Mouse (Mus musculus) left cerebral cortex, adult 11 months (tissue): ENCODE measurements around the gene Tollip.
A peak's percentile ranks its signal among the peaks of the same experiment; 100 is the strongest.
"Not testable (repeated sequence)": the region's sequence is repeated elsewhere in the genome, so short reads cannot be mapped to it uniquely, and the experiment has no call there.

ENCODE experiments used
- DNase-seq: peaks from one replicate; pipeline ENCODE4 v3.0.0; 2022; ENCODE audit warnings: low spot score

Tollip gene

GRCm38 (mm10) chr7:141928642-141929041 is 10.3 kb upstream of the Tollip start:
- peak; percentile 58 for DNase-seq

DNA sequence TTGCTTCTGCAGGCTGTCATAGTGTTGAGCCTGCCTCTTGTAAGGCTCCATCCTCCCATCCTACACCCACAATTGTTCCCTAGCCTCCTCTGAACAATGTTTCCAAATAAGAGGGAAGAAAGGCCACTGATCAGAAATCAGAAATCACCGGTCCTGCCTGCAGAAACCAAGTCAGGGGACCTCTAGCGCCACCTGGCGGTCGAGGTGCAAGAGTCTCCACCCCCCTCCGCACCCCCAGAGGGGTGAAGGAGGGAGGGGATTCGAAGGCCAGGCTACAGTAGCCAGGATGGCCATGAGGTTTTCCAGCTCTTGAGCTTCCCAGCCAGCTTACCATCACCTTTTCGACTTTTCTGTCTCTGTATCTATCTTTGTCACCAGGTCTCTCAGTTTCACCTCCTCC is 6.6 kb upstream of the Tollip start:
- DNase-seq: no peak

DNA sequence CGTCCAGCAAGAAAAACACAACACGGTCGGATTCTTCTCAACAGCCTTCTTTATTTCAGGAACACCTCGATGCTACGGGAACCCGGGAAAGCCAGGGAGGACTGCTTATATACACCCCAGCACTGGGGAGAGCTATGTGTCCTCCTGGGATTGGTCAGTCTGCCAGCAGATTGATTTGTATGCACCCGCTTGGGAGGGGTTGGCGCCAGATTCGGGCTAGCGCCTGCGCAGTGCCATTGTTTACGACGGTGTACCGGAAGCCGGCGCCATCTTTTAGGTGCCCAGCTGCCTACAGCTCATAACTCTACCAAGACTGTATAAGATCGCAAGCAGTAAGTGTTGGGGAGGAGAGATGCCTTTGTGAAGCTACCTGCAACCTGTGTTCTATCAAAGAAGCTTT is 5.8 kb upstream of the Tollip start:
- not testable (repeated sequence) for DNase-seq

DNA sequence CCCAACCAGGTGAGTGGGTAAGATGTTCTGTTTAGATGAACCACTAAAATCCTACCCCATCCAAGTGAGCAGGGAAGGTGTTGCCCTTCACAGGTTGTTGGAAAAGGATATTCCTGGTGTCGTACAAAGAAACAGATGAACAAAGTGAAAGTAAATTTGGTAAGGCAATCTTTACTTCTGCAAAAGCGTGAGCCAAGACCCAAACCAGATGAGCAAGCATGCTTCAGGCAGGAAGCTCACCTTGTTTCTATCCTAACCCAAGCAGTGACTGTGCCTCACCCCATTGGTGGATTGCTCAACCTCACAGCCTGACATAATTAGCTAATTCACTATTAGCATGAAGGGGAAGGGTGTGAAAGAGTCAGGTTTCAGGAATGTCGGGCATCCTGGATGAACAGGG is 7.0 kb downstream of the Tollip start:
- no peak for DNase-seq

DNA sequence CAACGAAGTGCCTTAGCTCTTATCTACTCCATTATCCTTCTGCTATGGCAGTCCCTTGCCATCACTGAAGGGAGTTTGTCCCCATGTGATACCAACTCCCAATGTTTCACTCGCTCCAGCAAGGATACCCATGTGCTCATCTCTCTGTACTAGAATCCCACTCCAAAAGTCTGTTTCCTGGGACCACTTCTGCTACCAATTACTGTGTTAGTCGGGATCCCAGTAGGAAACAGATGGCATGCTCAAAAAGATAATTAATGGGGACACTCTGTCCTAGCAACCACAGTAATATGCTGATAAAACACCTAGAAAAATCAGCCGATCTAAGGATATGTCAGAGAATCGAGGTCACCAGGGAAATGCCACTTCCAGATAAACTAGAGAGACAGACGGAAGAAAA is 9.7 kb downstream of the Tollip start:
- DNase-seq: no peak

DNA sequence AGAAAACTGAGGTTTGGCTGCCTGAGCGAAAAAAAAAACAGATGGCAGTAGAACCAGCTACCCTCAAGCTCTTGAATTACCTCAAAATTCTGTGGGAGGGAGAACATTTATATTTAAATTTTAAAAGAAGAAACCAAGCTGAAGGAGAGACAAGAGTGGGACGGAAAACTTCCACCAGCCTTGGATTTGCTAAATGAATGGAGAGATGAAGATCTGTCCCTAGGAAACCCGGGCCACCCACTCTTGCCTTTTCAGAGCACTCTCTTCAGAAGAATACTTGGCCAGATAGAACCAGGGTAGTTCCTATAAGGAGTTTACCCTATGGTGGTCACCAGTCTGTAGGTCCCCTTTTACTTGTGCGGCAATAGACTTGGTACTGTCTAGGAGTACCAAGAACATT is 15.5 kb downstream of the Tollip start:
- DNase-seq: peak; percentile 57

DNA sequence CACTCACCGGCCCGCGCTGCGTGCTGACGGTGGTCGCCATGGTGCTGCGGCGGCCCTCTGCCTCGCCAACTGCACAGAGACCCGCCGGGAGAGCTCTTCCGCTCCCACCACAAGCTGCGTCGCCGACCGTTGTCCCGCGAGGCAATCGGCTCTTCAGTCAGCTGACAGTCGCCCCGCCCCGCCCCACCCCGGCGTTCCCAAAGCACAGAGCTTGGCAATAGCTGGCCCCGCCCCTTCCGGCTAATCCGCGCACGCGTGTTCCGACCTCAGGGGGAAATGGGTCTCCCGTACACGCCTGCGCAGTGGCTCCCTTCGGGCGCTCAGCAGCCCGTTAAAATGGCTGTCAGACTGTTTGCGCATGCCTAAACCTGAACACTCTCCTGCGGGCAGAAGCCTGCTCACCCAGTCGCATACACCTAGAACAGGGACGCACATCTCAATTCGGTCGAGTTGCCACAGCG is 16.0 kb downstream of the Tollip start:
- peak; percentile 97 for DNase-seq

DNA sequence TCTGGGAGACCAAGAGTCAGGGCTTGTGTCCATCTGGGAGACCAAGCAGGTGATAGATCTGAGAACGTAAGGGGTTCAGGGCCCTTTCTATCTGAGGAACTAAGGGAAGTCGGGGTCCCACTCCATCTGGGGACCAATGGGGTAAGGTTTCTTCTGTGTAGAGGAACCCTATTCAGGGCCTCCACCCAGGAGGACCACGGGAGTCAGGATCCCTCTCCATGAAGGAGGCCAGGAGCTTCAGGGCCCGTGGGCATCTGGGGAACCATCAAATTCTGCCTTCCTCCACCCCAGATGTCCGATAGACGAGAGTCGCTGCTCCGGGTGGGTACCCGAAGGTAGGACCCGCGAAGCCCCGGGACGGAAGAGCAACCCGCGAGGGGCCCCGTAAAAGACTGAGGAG is 16.5 kb downstream of the Tollip start:
- DNase-seq: no peak

DNA sequence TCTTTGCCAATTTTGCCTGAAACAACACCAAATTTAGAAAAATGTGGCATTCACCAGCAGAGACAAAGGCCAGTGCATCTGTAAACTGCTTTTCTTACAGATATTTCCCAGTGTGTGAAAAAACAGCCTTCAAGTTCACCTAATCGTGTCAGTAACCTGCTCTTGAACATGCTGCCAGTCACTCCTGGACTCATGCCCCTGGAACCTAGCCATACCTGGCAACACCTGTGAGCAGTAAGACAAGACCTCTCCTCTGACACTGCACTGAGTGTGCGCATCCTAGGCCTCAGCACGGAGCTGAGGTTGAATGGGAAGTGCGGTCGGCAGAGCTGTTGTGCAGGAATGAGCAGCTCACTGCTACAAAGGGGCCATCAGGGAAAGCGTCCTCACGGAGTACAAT is 26.2 kb downstream of the Tollip start:
- DNase-seq: no peak

DNA sequence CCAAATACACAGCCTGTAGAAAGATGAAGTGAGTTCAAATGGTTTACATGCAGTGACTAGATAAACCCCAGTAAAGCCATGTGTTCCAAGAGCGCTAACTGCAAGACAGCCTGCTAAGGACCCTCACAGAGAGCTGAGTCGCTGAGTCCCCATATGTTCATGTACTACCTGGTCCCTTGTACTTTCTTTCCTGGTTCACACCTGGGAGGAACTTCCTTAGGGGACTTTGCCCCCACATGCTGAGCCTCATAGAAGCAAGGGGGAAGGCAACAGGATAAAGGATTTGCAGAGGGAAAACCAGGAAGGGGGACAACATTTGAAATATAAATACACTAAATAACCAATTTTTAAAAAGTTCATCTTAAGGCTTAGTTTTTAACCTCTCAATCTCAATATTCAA is 39.5 kb downstream of the Tollip start:
- DNase-seq: no peak

- no peak for DNase-seq
Measured at GRCm38 (mm10) chr7:141874891-141875290, 43.4 kb downstream of the Tollip start.

DNA sequence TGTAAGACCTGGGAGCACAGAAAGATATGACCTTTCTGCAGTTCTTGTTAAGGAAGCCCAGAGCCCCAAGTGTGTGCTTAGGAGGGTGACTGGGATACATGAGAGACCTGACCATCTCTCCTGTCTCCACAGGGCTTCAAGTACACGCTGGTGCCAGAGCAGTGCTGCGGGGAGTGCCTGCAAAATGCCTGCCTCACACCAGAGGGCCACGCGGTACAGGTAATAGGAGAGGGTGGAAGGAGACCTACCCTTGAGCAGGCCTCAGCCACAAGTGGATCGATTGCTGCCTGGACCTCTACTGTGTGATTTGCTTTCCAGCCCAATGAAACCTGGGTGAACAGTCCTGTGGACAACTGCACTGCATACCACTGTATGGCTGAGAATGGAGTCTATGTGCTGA is 47.8 kb downstream of the Tollip start:
- DNase-seq: no peak

DNA sequence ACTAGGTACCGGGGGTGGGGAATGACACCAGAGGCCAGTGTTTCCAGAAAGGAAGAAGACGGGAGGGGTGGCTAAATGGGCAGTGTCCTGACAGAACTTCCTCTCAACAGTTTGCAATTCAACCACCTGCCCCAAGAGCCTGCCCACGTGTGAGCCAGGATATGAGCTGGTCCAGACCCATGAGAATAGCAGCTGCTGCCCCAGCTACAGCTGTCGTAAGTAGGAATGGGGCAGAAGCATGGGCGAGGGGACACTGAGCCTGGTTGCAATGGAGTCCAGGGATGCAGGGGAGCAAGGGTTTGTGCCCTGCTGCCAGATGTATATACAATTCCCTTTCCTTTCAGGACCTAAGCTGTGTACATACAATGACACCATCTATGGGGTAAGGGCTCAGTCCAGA is 48.7 kb downstream of the Tollip start:
- DNase-seq: no peak

GRCm38 (mm10) chr7:141861046-141861445 is 57.3 kb downstream of the Tollip start:
- DNase-seq: no peak

GRCm38 (mm10) chr7:141840354-141840753 is 78.0 kb downstream of the Tollip start:
- DNase-seq: no peak

- DNase-seq: no peak
Measured at GRCm38 (mm10) chr7:141838779-141839178, 79.5 kb downstream of the Tollip start, which contains the start of gene Muc5b. TSS of gene Muc5b (plus strand) at chr7:141839070.

DNA sequence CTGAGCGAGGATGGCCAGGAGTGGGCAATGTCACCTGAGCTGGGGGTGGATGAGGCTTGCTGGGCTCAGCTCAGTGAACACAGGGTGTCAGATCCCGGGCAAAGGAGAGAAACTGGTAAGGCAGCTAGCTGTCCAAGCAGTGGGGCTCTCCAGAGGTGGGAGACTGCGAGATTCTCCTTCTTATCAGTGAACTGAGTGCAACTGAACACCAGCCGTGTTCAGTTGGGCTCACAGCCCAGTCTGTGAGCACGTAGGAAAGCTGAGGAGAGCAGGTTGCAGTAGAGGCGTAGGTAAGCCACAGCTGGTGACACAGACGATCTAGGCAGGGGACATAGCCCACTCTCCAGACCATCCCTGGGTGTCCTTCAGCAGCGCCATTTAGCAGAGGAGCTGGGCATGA is 81.9 kb downstream of the Tollip start:
- DNase-seq: no peak

DNA sequence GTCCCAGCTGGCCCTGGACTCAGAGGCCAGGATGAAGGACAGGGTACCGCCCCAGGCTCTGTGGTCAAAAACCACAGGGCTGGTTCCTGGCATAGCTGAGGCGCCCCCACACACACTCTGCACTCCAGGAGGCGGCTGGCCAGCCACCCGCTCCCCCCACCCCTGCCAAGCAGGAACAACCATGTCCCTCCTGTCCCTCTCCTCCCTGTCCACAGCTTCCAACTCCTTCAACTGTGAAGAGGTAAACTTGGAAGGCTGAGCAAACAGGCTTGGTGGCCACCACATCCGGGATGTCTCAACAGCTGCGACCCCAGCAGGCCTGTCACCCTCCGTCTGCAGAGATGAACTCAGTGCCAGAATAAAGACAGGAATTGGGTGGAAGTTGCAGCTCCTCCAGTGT is 82.4 kb downstream of the Tollip start:
- DNase-seq: no peak
